Mouse (Mus musculus): ENCODE data around the gene Anapc15-ps.

DNA sequence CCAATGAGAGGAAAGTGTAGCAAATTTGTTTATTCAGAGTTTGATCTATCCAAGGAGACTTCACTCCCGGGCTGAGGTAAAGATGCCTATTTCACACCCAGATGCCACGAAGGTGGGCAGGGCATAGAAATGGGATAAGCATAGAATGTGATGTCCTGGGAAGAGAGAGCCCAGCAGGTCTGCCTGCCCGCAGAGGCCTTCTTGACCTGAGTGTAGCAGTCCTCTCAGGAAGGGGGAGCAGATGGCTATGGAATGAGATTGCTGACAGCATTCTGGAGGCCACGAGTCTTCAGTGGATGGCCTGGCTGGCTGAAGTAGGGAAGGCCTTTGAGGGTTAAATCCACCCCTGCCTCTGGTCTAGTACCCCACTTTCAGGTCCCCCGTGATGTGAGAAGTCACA is 5.9 kb upstream of the Anapc15-ps start:
- TF ChIP-seq CTCF (IDR thresholded peaks at IDR 0.05; ENCODE audit: low read depth, low read length) = no peak
- no peak for TF ChIP-seq POLR2A (IDR thresholded peaks at IDR 0.05; ENCODE audit: borderline replicate concordance, low read depth, low read length)
